Mouse (Mus musculus): ENCODE data around the gene Chtop. TPM values are rescaled to one million over a fixed set of nuclear protein-coding genes. Genes with fewer than 3 reads are reported as not detected.

The Chtop gene
- total RNA-seq (2014; rRNA removed), result 210 and 220 TPM in 2 replicates
- 162 and 165 TPM in 2 replicates for polyA plus RNA-seq (2015; fragmentation: Nextera tagmentation; extraction: Ambion mirVana)

DNA sequence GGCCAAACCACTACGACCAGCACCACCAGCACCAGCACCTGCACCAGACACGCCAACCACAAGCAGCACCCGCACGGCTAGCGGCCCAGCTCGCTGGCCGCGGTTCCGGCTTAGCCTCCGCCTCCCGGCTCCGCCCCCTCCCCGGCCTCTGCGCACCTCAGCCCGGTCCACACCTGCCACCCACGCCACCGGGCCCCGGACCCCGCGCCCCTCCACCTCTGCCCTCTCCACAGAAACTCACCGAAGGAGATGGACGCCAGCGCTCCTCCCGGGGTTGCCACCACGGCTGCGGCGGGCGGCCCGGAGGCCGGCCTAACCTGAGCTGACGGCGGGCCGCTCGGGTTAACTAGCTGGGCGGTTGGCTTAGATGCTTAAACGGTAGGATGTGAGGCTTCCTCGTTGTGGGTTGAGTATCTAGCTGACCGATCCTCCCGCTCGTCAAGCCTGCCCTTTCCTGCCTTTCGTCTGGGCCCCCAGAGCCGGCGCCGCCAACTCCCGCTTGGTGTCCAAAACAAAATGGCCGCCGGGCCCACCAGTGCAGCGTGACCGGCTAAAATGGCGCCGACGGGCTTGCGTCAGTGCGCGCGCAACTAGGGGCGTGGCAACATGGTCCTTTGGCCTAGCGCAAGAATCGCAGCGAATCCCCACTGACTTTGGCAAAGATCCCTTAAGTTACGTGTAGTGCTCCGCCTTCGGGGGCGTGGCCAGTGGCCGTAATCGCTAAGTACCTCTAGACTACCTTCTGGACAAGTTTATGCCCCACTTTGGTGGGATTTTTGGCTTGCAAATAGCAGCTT lies at the start of gene Chtop:
Gene Chtop, minus strand, starts transcription at position 549 of the 797 bp plus-strand sequence.
- ATAC-seq, result peak; percentile 95
- DNase-seq (ENCODE audit: low spot score), result peak; percentile 100
- TF ChIP-seq CTCF (IDR thresholded peaks at IDR 0.05; ENCODE audit: low read depth), result 0 out of 2 replicates have a peak, but pooled peaks have one; percentile 2
- H3K27ac ChIP-seq, result peak within 1 kb of the TSS; percentile 99
- peaks cover 9% of the 10 kb centered on the region; the same call in 1 of the 2 replicates for H3K4me1 ChIP-seq (ENCODE audit: insufficient read depth, low read length)
- H3K4me2 ChIP-seq (ENCODE audit: low read depth, low read length), result peak within 1 kb of the TSS; percentile 62
- WGBS, result under 1% methylated on average over 66 of the region's 66 CpGs
- H3K9ac ChIP-seq (replicated peaks; ENCODE audit: low read length), result peak within 1 kb of the TSS; percentile 96
- H3K36me3 ChIP-seq (ENCODE audit: insufficient read depth, low read length), result peaks cover 16% of the 10 kb centered on the region
- peak within 1 kb of the TSS; percentile 99 for H3K4me3 ChIP-seq (ENCODE audit: low read length)
- no peaks in the 10 kb centered on the region; the same call in 1 of the 2 replicates for H3K27me3 ChIP-seq (ENCODE audit: insufficient read depth, low read length)
- H3K9me3 ChIP-seq (ENCODE audit: low read length), result no peaks in the 10 kb centered on the region

DNA sequence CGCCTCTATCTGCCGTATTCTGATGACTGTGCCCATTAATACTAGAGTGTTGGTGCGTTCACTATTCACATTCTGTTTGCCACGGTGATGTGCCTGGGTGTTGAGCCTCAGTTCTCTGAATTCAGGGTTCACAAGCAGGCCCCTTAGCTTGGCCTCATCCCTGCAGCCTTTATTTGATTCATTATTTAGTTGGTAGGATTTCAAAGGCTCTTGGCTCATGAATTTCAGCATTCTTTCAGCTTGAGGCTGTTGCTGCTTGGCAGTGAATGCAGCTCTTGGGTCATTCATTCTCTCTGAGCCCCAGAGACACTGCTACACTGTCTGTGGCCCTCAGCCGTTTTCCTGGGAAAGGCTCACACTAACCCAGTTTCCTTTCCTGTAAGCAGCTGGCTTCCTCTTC lies 46.7 kb upstream of the Chtop start:
- H3K9ac ChIP-seq (replicated peaks; ENCODE audit: low read length), result no peak overlapping the region
- no peaks in the 10 kb centered on the region for H3K4me1 ChIP-seq (ENCODE audit: insufficient read depth, low read length)
- H3K9me3 ChIP-seq (ENCODE audit: low read length), result no peaks in the 10 kb centered on the region
- 28% methylated on average over 5 of the region's 5 CpGs for WGBS
- H3K27ac ChIP-seq, result peak overlapping the region; percentile 62
- ATAC-seq (peak; percentile 93), DNase-seq (ENCODE audit: low spot score) (peak; percentile 77)
- TF ChIP-seq CTCF (IDR thresholded peaks at IDR 0.05; ENCODE audit: low read depth), result no peak
- no peaks in the 10 kb centered on the region for H3K27me3 ChIP-seq (ENCODE audit: insufficient read depth, low read length)
- H3K4me2 ChIP-seq (ENCODE audit: low read depth, low read length), result no peak overlapping the region
- no peak overlapping the region for H3K4me3 ChIP-seq (ENCODE audit: low read length)
- H3K36me3 ChIP-seq (ENCODE audit: insufficient read depth, low read length), result no peaks in the 10 kb centered on the region

DNA sequence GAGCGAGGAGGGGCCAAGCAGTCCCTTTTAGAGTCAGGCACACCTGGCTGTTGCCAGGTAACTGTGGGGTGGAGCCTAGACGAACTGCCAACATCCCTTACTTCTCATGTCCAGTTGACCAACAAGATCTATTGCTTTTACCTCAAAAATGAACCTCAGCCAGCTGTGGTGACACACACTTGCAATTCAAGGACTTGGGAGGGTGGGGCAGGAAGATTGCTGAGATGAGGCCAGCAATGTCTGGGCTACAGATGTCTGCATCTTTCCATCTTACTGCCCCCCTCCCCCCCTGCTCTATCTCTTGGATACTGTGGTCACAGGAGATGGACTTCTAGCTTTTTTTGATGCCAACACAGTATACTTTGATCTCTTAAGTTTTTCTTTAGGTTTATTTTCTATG lies 42.9 kb upstream of the Chtop start:
- H3K4me1 ChIP-seq (ENCODE audit: insufficient read depth, low read length), result no peaks in the 10 kb centered on the region
- no peak overlapping the region for H3K27ac ChIP-seq
- H3K27me3 ChIP-seq (ENCODE audit: insufficient read depth, low read length), result no peaks in the 10 kb centered on the region
- TF ChIP-seq CTCF (IDR thresholded peaks at IDR 0.05; ENCODE audit: low read depth), result no peak
- no peaks in the 10 kb centered on the region for H3K36me3 ChIP-seq (ENCODE audit: insufficient read depth, low read length)
- no peak overlapping the region for H3K9ac ChIP-seq (replicated peaks; ENCODE audit: low read length)
- ATAC-seq (no peak), DNase-seq (ENCODE audit: low spot score) (no peak)
- H3K9me3 ChIP-seq (ENCODE audit: low read length), result no peaks in the 10 kb centered on the region
- no peak overlapping the region for H3K4me3 ChIP-seq (ENCODE audit: low read length)
- 87% methylated on average over 2 of the region's 2 CpGs for WGBS
- H3K4me2 ChIP-seq (ENCODE audit: low read depth, low read length), result no peak overlapping the region

DNA sequence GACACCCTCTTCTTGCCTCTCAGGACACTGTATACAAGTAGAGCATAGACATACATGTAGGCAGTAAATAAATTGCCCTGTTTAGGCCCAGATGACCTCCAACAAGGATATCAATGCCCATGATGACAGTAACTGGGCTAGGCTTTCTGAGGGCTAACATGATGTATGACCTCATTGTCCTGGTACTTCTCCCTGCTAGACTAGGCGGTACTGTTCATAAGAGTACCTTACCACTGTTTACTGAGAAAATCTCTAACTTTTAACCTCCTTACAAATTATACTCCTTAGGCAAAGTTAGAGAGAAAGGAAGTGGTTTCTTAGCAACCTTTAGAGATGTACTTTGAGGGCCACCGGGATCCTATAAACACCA lies 41.1 kb upstream of the Chtop start:
- DNase-seq (ENCODE audit: low spot score) (no peak), ATAC-seq (no peak)
- Histone ChIP-seq H3K27ac (no peak overlapping the region), H3K27me3 (ENCODE audit: insufficient read depth, low read length) (no peaks in the 10 kb centered on the region), H3K4me3 (ENCODE audit: low read length) (no peak overlapping the region), H3K9me3 (ENCODE audit: low read length) (no peaks in the 10 kb centered on the region), H3K4me1 (ENCODE audit: insufficient read depth, low read length) (no peaks in the 10 kb centered on the region), H3K36me3 (ENCODE audit: insufficient read depth, low read length) (no peaks in the 10 kb centered on the region), H3K9ac (replicated peaks; ENCODE audit: low read length) (no peak overlapping the region), H3K4me2 (ENCODE audit: low read depth, low read length) (no peak overlapping the region)
- WGBS, result 96% methylated on average over 2 of the region's 2 CpGs
- no peak for TF ChIP-seq CTCF (IDR thresholded peaks at IDR 0.05; ENCODE audit: low read depth)

DNA sequence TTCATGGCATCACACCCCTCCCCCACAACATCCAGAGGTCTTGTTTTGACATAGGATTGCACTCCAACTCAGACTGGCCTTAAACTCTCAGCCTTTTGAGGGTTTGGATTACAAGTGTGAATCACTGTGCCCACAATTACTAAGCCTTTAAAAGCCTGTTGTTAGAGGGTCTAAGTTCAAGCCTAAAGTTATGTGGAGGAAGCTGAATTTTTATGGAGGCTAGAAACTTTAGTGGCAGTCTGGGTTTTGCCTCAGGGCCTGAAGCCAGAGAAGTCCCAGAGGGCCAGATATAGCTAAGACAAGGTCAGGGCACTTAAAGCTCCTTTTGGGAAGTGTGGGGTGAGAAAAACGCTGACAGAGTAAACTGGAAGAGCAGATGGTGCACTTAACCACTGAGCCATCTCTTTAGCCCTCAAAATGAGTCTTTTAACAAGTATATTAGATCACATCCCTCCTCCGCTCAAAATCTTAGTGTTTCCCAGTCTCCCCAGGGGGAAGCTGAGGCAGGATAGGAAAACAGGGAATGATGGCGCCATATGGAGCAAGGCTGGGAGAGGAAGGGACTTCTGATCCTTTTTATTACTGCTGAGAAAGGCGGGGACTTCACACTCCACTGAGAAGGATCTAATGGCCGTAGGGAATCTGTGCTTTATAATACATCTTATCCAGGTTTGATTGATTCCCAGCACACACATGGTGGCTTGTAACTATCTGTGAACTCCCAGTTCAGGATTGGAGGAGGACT lies 40.5 kb upstream of the Chtop start:
- Histone ChIP-seq H3K4me3 (ENCODE audit: low read length) (no peak overlapping the region), H3K9ac (replicated peaks; ENCODE audit: low read length) (no peak overlapping the region), H3K4me2 (ENCODE audit: low read depth, low read length) (no peak overlapping the region), H3K27ac (no peak overlapping the region), H3K36me3 (ENCODE audit: insufficient read depth, low read length) (no peaks in the 10 kb centered on the region), H3K9me3 (ENCODE audit: low read length) (no peaks in the 10 kb centered on the region), H3K27me3 (ENCODE audit: insufficient read depth, low read length) (no peaks in the 10 kb centered on the region), H3K4me1 (ENCODE audit: insufficient read depth, low read length) (no peaks in the 10 kb centered on the region)
- WGBS, result 65% methylated on average over 5 of the region's 5 CpGs
- no peak for DNase-seq (ENCODE audit: low spot score)
- TF ChIP-seq CTCF (IDR thresholded peaks at IDR 0.05; ENCODE audit: low read depth), result no peak
- ATAC-seq, result no peak

DNA sequence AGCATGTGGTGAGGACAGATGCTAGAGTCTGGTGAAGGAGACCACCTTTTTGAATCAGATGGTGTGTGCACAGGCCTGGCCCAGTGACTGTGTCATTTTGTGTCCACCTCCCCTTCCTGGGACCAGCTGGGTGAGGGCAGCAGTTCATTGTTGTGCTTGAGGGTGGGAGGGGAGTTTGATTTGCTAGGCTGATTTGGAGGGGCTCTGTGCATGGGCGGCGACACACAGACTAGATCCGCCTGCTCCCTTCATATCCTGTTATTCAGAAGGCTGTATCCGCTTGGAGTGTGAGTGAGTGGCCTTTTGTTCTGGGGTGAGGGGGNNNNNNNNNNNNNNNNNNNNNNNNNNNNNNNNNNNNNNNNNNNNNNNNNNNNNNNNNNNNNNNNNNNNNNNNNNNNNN lies 31.6 kb upstream of the Chtop start:
- peaks cover 9% of the 10 kb centered on the region; the same call in 1 of the 2 replicates for H3K4me1 ChIP-seq (ENCODE audit: insufficient read depth, low read length)
- H3K9me3 ChIP-seq (ENCODE audit: low read length), result no peaks in the 10 kb centered on the region
- ATAC-seq, result peak; percentile 86
- peak overlapping the region; percentile 41; the same call in 1 of the 2 replicates for H3K27ac ChIP-seq
- H3K4me2 ChIP-seq (ENCODE audit: low read depth, low read length), result no peak overlapping the region
- 28% methylated on average over 4 of the region's 4 CpGs for WGBS
- H3K9ac ChIP-seq (replicated peaks; ENCODE audit: low read length), result no peak overlapping the region
- H3K36me3 ChIP-seq (ENCODE audit: insufficient read depth, low read length), result no peaks in the 10 kb centered on the region
- no peak for TF ChIP-seq CTCF (IDR thresholded peaks at IDR 0.05; ENCODE audit: low read depth)
- H3K4me3 ChIP-seq (ENCODE audit: low read length), result no peak overlapping the region
- DNase-seq (ENCODE audit: low spot score), result peak; percentile 37
- no peaks in the 10 kb centered on the region for H3K27me3 ChIP-seq (ENCODE audit: insufficient read depth, low read length)
